Mouse (Mus musculus): ENCODE measurements around the gene Mgme1. TPM values are rescaled to one million over a fixed set of nuclear protein-coding genes. Genes with fewer than 3 reads are reported as not detected.

The Mgme1 gene
- polyA plus RNA-seq, 1 experiment, result 4.7 TPM

- no peaks in the 10 kb centered on the region for H3K4me1 ChIP-seq (replicated peaks; ENCODE audit: control insufficient read depth, insufficient read depth, low read length)
- no peaks in the 10 kb centered on the region for H3K27me3 ChIP-seq (ENCODE audit: control insufficient read depth, insufficient read depth, low read length)
- TF ChIP-seq CTCF (IDR thresholded peaks at IDR 0.05; ENCODE audit: borderline replicate concordance, control insufficient read depth, extremely low read depth, insufficient read depth, low read length, poor library complexity), result no peak
- no peak for DNase-seq
- 79% methylated on average over 2 of the region's 2 CpGs for WGBS
- no peak overlapping the region for H3K4me3 ChIP-seq (ENCODE audit: control insufficient read depth, insufficient read depth, low read length)
- no peaks in the 10 kb centered on the region for H3K36me3 ChIP-seq (ENCODE audit: control insufficient read depth, insufficient read depth, low read length)
- H3K27ac ChIP-seq (ENCODE audit: control insufficient read depth, insufficient read depth, low read length), result no peak overlapping the region
These were observed 31.1 kb upstream of the Mgme1 start for GRCm38 (mm10) chr2:144239318-144239717.

- TF ChIP-seq POLR2A (IDR thresholded peaks at IDR 0.05; ENCODE audit: control insufficient read depth, extremely low read depth, insufficient read depth, low read length, poor library complexity) (no peak), CTCF (IDR thresholded peaks at IDR 0.05; ENCODE audit: borderline replicate concordance, control insufficient read depth, extremely low read depth, insufficient read depth, low read length, poor library complexity) (no peak)
- Histone ChIP-seq H3K27me3 (ENCODE audit: control insufficient read depth, insufficient read depth, low read length) (no peaks in the 10 kb centered on the region), H3K36me3 (ENCODE audit: control insufficient read depth, insufficient read depth, low read length) (no peaks in the 10 kb centered on the region), H3K4me1 (replicated peaks; ENCODE audit: control insufficient read depth, insufficient read depth, low read length) (peaks cover 1% of the 10 kb centered on the region; the same call in 1 of the 2 replicates), H3K27ac (ENCODE audit: control insufficient read depth, insufficient read depth, low read length) (no peak overlapping the region), H3K4me3 (ENCODE audit: control insufficient read depth, insufficient read depth, low read length) (no peak overlapping the region)
- 83% methylated on average over 3 of the region's 3 CpGs for WGBS
- no peak for DNase-seq
These were observed 30.2 kb upstream of the Mgme1 start for GRCm38 (mm10) chr2:144240095-144240899.

- no peak for TF ChIP-seq POLR2A (IDR thresholded peaks at IDR 0.05; ENCODE audit: control insufficient read depth, extremely low read depth, insufficient read depth, low read length, poor library complexity)
- no peak for TF ChIP-seq CTCF (IDR thresholded peaks at IDR 0.05; ENCODE audit: borderline replicate concordance, control insufficient read depth, extremely low read depth, insufficient read depth, low read length, poor library complexity)
- H3K4me1 ChIP-seq (replicated peaks; ENCODE audit: control insufficient read depth, insufficient read depth, low read length), result peaks cover 10% of the 10 kb centered on the region
- no peak for DNase-seq
- H3K4me3 ChIP-seq (ENCODE audit: control insufficient read depth, insufficient read depth, low read length), result no peak overlapping the region
- H3K27ac ChIP-seq (ENCODE audit: control insufficient read depth, insufficient read depth, low read length), result no peak overlapping the region
- H3K27me3 ChIP-seq (ENCODE audit: control insufficient read depth, insufficient read depth, low read length), result no peaks in the 10 kb centered on the region
- WGBS, result 11% methylated on average over 7 of the region's 7 CpGs
- H3K36me3 ChIP-seq (ENCODE audit: control insufficient read depth, insufficient read depth, low read length), result peaks cover 18% of the 10 kb centered on the region
These were observed 25.0 kb upstream of the Mgme1 start for GRCm38 (mm10) chr2:144245464-144245863.

- WGBS, result 86% methylated on average over 2 of the region's 2 CpGs
- no peak for DNase-seq
- no peak overlapping the region for H3K27ac ChIP-seq (ENCODE audit: control insufficient read depth, insufficient read depth, low read length)
- TF ChIP-seq CTCF (IDR thresholded peaks at IDR 0.05; ENCODE audit: borderline replicate concordance, control insufficient read depth, extremely low read depth, insufficient read depth, low read length, poor library complexity) (no peak), POLR2A (IDR thresholded peaks at IDR 0.05; ENCODE audit: control insufficient read depth, extremely low read depth, insufficient read depth, low read length, poor library complexity) (no peak)
- H3K4me1 ChIP-seq (replicated peaks; ENCODE audit: control insufficient read depth, insufficient read depth, low read length), result peaks cover 10% of the 10 kb centered on the region
- no peaks in the 10 kb centered on the region for H3K27me3 ChIP-seq (ENCODE audit: control insufficient read depth, insufficient read depth, low read length)
- peaks cover 26% of the 10 kb centered on the region for H3K36me3 ChIP-seq (ENCODE audit: control insufficient read depth, insufficient read depth, low read length)
- H3K4me3 ChIP-seq (ENCODE audit: control insufficient read depth, insufficient read depth, low read length), result no peak overlapping the region
These were observed 24.2 kb upstream of the Mgme1 start for GRCm38 (mm10) chr2:144246270-144246669.

- no peak for DNase-seq
- no peak for TF ChIP-seq CTCF (IDR thresholded peaks at IDR 0.05; ENCODE audit: borderline replicate concordance, control insufficient read depth, extremely low read depth, insufficient read depth, low read length, poor library complexity)
- TF ChIP-seq POLR2A (IDR thresholded peaks at IDR 0.05; ENCODE audit: control insufficient read depth, extremely low read depth, insufficient read depth, low read length, poor library complexity), result no peak
- peaks cover 38% of the 10 kb centered on the region for H3K36me3 ChIP-seq (ENCODE audit: control insufficient read depth, insufficient read depth, low read length)
- H3K4me3 ChIP-seq (ENCODE audit: control insufficient read depth, insufficient read depth, low read length), result no peak overlapping the region
- no peaks in the 10 kb centered on the region for H3K27me3 ChIP-seq (ENCODE audit: control insufficient read depth, insufficient read depth, low read length)
- 35% methylated on average over 5 of the region's 5 CpGs for WGBS
- H3K27ac ChIP-seq (ENCODE audit: control insufficient read depth, insufficient read depth, low read length), result no peak overlapping the region; the same call in 1 of the 2 replicates
- H3K4me1 ChIP-seq (replicated peaks; ENCODE audit: control insufficient read depth, insufficient read depth, low read length), result peaks cover 10% of the 10 kb centered on the region
These were observed 23.0 kb upstream of the Mgme1 start for GRCm38 (mm10) chr2:144247337-144247978.

- TF ChIP-seq CTCF (IDR thresholded peaks at IDR 0.05; ENCODE audit: borderline replicate concordance, control insufficient read depth, extremely low read depth, insufficient read depth, low read length, poor library complexity), result no peak
- TF ChIP-seq POLR2A (IDR thresholded peaks at IDR 0.05; ENCODE audit: control insufficient read depth, extremely low read depth, insufficient read depth, low read length, poor library complexity), result no peak
- 63% methylated on average over 4 of the region's 4 CpGs for WGBS
- no peak overlapping the region for H3K4me3 ChIP-seq (ENCODE audit: control insufficient read depth, insufficient read depth, low read length)
- peaks cover 51% of the 10 kb centered on the region for H3K36me3 ChIP-seq (ENCODE audit: control insufficient read depth, insufficient read depth, low read length)
- H3K27ac ChIP-seq (ENCODE audit: control insufficient read depth, insufficient read depth, low read length), result no peak overlapping the region
- H3K4me1 ChIP-seq (replicated peaks; ENCODE audit: control insufficient read depth, insufficient read depth, low read length), result peaks cover 10% of the 10 kb centered on the region
- no peaks in the 10 kb centered on the region for H3K27me3 ChIP-seq (ENCODE audit: control insufficient read depth, insufficient read depth, low read length)
- no peak for DNase-seq
These were observed 21.7 kb upstream of the Mgme1 start for GRCm38 (mm10) chr2:144248613-144249376.

Measured in thymus, adult 2 months (tissue).